Mouse (Mus musculus) subcutaneous adipose tissue, adult 2 months (tissue): ENCODE results near the gene Prune1. TPM values are rescaled to one million over a fixed set of nuclear protein-coding genes. Genes with fewer than 3 reads are reported as not detected.

Experiments used
- polyA plus RNA-seq: library from polyadenylated mRNA; depleted of rRNA; stranded (reverse); fragments of >200 nt; gene quantifications from 2 replicates; pipeline ENCODE4 v1.2.3, GENCODE M21; 2012; ENCODE audit warnings: low replicate concordance; rRNA removed

Gene Prune1
- 28.9 and 29.2 TPM in 2 replicates for polyA plus RNA-seq

DNA sequence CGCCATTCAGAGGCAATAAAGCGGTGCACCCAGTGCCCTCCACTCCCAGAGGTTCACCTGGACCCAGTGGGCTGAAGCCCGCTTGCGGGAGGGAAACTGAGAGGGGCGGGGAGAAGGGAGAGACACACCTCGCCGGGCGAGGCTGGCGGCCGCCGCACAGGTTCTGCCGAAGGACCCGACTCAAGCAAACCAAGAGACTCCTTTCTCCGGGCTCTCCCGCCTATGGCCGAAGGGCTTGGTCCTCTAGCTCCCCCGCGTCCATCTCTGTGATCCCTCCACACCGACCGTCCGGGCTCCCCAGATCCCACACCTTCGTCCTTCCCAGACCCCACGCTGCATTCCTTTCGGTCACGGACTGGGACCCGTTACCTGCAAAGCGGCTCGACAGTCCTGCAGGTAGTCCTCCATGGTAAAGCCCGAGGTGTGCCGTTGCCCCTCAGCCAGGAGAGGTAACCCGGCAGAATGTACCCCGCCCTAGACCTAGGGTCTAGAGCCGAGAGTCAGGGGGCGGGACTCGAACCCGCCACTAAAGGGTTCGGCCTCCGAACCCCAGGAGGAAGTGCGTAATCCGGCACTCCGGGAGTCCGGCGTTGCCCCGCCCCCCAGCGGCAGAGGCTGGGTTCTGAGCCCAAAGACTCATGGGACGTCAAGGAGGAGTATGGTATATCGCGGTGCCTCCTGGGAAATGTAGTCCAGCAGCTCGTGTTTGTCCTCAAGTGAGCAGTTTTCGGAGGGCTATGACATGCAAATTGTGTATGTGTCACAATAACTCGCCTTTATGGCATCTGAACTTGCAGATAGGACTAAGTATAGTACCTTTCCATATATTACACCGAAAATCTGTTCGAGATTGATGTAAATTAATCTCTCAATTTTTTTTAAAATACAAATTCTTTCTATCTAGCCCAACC is at the start of gene Prune1, which contains the start of gene Mindy1:
Prune1 (minus strand) TSS at position 861 of the 911 bp plus-strand sequence.
Mindy1 (plus strand) TSS at position 130 of the 911 bp plus-strand sequence.

GRCm38 (mm10) chr3:95314486-95315093 is 32.7 kb upstream of the Prune1 start, which contains the start of gene Cers2:
Cers2 (plus strand) TSS chr3:95314791.

GRCm38 (mm10) chr3:95307100-95307499 is 25.2 kb upstream of the Prune1 start, which contains the start of gene Anxa9:
Anxa9 (minus strand) TSS chr3:95307176.

GRCm38 (mm10) chr3:95250783-95251424 is 31.0 kb downstream of the Prune1 start, which contains the start of gene Bnipl:
Bnipl (minus strand) TSS chr3:95251193.

GRCm38 (mm10) chr3:95241498-95241897 is 40.4 kb downstream of the Prune1 start, which contains the start of gene Gm128:
Gm128 (minus strand) TSS chr3:95241598.

DNA sequence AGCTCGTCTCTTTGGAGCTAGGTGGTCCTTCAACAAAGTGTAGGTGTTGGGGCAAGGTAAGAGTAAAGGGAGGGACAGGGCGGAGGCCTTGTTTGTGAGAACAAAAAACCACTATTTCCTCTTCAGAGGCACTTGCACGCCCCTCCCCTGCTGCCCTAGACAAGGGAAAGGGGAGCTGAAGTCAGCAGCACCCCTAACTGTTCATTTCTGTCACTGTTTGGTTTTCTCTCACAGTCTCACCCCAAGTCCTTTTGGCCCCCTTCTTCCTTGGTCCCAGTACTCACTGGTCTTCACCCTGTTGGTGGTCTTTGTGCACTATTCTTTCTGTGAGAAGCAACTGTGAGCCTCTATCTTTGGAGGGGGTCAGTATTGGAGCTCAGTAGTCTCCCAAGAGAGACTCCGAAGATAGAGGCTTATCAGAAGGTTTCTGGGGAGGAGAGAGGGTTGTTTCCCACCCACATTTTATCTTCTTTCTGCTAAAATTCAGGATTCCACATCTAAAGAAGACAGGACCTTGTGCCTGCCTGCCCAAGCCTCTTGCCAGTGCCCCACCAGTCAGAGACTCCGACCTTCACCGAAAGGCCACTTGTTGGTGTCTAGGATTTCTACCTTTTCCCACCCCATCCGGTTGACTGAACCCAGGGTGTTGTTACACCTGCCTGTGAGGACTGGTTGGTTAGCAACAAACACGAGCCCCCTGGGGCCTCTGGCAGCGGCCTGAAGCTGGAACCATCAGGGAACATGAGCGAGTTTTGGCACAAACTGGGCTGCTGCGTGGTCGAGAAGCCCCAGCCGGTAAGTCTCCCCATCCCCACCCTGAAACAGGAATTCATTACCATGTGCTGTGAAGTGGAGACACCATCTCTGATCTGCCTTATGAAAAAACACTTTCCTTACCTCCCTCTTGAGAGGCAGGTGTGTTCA is 50.3 kb downstream of the Prune1 start, which contains the start of gene Mllt11:
Mllt11 (minus strand) TSS at position 874 of the 924 bp plus-strand sequence.

GRCm38 (mm10) chr3:95228148-95228893 is 53.6 kb downstream of the Prune1 start, which contains the start of gene Cdc42se1:
Cdc42se1 (plus strand) TSS chr3:95228732.

DNA sequence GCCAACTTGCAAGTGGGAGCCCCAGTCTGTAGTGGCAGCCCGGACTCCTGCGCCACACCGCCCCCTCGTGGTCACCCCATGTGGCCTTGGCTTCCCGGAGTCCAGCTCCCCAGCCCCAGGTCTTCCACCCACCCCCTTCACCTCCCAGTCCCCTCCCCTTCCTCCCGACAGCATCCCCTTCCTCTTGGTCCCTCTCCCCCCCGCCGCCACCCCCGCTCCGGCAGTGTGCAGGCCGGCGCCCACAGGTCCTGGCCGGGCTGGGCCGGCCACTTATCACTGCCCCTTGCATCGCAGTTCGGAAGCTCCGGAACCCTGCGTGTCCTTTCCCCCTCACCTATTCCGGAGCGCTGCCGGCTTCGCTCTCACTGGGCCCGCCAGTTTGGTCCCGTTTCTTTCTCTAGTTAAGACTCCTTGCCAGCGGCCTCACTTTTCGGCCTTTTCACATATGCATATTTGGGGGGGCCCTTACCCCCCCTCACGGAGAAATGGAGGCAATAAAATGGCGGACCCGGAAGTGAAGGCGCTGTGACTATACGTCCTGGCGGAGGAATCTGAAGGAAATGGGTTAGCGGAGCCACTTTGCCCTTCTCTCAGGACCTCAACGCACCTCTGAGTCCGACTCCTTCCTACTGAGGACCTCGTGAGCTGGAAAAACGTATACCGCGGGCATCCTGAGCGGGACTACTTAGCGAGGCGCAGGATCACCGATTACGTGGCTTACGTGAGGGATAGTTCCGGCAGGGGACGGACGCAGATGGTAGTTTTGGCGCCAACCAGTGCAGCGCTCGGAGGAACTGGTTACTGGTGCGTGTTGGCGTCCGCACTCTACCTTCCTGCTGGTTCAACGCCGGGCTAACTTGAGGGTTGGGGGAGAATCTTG is 64.4 kb downstream of the Prune1 start, which contains the start of gene Gabpb2:
Gabpb2 (minus strand) TSS at position 662 of the 880 bp plus-strand sequence.

Other genes starting within 250 kb of the Prune1 start
- gene Psmd4, start 239.5 kb downstream of the Prune1 start, polyA plus RNA-seq = 192 and 240 TPM in 2 replicates
- 18.7 and 25.1 TPM in 2 replicates for gene Pip5k1a, start 175.1 kb downstream of the Prune1 start, polyA plus RNA-seq
- 47.2 and 66.3 TPM in 2 replicates for gene Vps72, start 171.1 kb downstream of the Prune1 start, polyA plus RNA-seq
- gene Tmod4, start 157.6 kb downstream of the Prune1 start, polyA plus RNA-seq = 0.46 and 0.84 TPM in 2 replicates
- gene Scnm1, start 148.1 kb downstream of the Prune1 start, polyA plus RNA-seq = 48.2 and 53.5 TPM in 2 replicates
- gene Lysmd1, start 148.0 kb downstream of the Prune1 start, polyA plus RNA-seq = 8.5 and 9.4 TPM in 2 replicates
- 18.6 and 23.0 TPM in 2 replicates for gene Tnfaip8l2, start 139.7 kb downstream of the Prune1 start, polyA plus RNA-seq
- 6.0 and 30.1 TPM in 2 replicates for gene Sema6c, start 121.6 kb downstream of the Prune1 start, polyA plus RNA-seq
- gene Gabpb2, start 64.2 kb downstream of the Prune1 start, polyA plus RNA-seq = 11.3 and 19.4 TPM in 2 replicates
- 52.9 and 68.9 TPM in 2 replicates for gene Cdc42se1, start 53.3 kb downstream of the Prune1 start, polyA plus RNA-seq
- 11.7 and 16.1 TPM in 2 replicates for gene Mllt11, start 49.9 kb downstream of the Prune1 start, polyA plus RNA-seq
- gene Gm128, start 40.5 kb downstream of the Prune1 start, polyA plus RNA-seq = 0.91 TPM in 1 of 2 replicates, not detected in the other
- gene Bnipl, start 30.9 kb downstream of the Prune1 start, polyA plus RNA-seq = 0.09 and 6.4 TPM in 2 replicates
- 82.0 and 89.1 TPM in 2 replicates for gene Mindy1, start 731 bp downstream of the Prune1 start, polyA plus RNA-seq
- 4.1 and 7.0 TPM in 2 replicates for gene Anxa9, start 25.1 kb upstream of the Prune1 start, polyA plus RNA-seq
- gene Cers2, start 32.7 kb upstream of the Prune1 start, polyA plus RNA-seq = 136 and 146 TPM in 2 replicates
- 12.4 and 26.7 TPM in 2 replicates for gene Setdb1, start 75.1 kb upstream of the Prune1 start, polyA plus RNA-seq
- gene 4930558C23Rik, start 120.8 kb upstream of the Prune1 start, polyA plus RNA-seq = not detected in 2 replicates
- gene Arnt, start 152.3 kb upstream of the Prune1 start, polyA plus RNA-seq = 42.1 and 43.1 TPM in 2 replicates
- gene Ctsk, start 217.2 kb upstream of the Prune1 start, polyA plus RNA-seq = 18.7 and 41.3 TPM in 2 replicates
- gene Ctss, start 244.7 kb upstream of the Prune1 start, polyA plus RNA-seq = 26.9 and 63.6 TPM in 2 replicates